Mouse (Mus musculus) forebrain, embryonic 14.5 days (tissue): Measurements from ENCODE around the gene Gm20388. TPM values are rescaled to one million over a fixed set of nuclear protein-coding genes. Genes with fewer than 3 reads are reported as not detected.

Experiments used
- ATAC-seq: fragments of 200-750 bp; cut with Nextera tagmentation; 2 replicates; pipeline ENCODE4 v1.8.0; 2017; ENCODE audit warnings: mild to moderate bottlenecking, moderate library complexity
- DNase-seq: peaks from one replicate; pipeline ENCODE4 v3.0.0-alpha.2; 2015; ENCODE audit warnings: low spot score
- H3K27ac ChIP-seq: fragments of 300-500 bp; sonication (generic); 2 replicates; pipeline ENCODE4 v1.5.1; 2014; ENCODE audit warnings: low read depth, mild to moderate bottlenecking, control low read depth, low read length, moderate library complexity
- H3K27me3 ChIP-seq: fragments of 300-500 bp; sonication (generic); replicated peaks from 2 replicates; pipeline ENCODE4 v1.6.1; 2014; ENCODE audit warnings: low read length, control low read depth, mixed read lengths; ENCODE audit not compliant: control insufficient read depth, insufficient read depth
- H3K36me3 ChIP-seq: fragments of 300-500 bp; sonication (generic); 2 replicates; pipeline ENCODE4 v1.6.1; 2014; ENCODE audit warnings: low read length, control low read depth; ENCODE audit not compliant: control insufficient read depth, insufficient read depth
- H3K4me1 ChIP-seq: fragments of 300-500 bp; sonication (generic); 2 replicates; pipeline ENCODE4 v1.6.1; 2014; ENCODE audit warnings: antibody characterized with exemption, low read length, control low read depth; ENCODE audit not compliant: control insufficient read depth, insufficient read depth
- H3K4me2 ChIP-seq: fragments of 300-500 bp; sonication (generic); 2 replicates; pipeline ENCODE4 v1.6.1; 2014; ENCODE audit warnings: mild to moderate bottlenecking, control low read depth, low read length
- H3K4me3 ChIP-seq: fragments of 300-500 bp; sonication (generic); 2 replicates; pipeline ENCODE4 v1.5.1; 2014; ENCODE audit warnings: low read depth, low read length, control low read depth
- H3K9ac ChIP-seq: fragments of 300-500 bp; sonication (generic); 2 replicates; pipeline ENCODE4 v1.6.1; 2014; ENCODE audit warnings: mild to moderate bottlenecking, low read length, control low read depth, moderate library complexity
- H3K9me3 ChIP-seq: fragments of 300-500 bp; sonication (generic); replicated peaks from 2 replicates; pipeline ENCODE4 v1.6.1; 2016; ENCODE audit warnings: low read length, control low read depth, mixed read lengths; ENCODE audit not compliant: control insufficient read depth
- WGBS: fragments of 180-500 bp; shearing (Covaris S2); extraction: QIAGEN DNeasy Blood & Tissue Kit; methylation state at CpG from one replicate; pipeline ENCODE4 v1.1.7; 2014; 5-methylcytosine and 5-hydroxymethylcytosine counted together
- polyA plus RNA-seq: library from polyadenylated mRNA; unstranded; fragments of >200 nt; fragmentation: Nextera tagmentation; extraction: Ambion mirVana; gene quantifications from 2 replicates; pipeline ENCODE4 v1.2.1, GENCODE M21; 2014

The Gm20388 gene
- polyA plus RNA-seq, 1 experiment from 2014 or later = 7.4 TPM

DNA sequence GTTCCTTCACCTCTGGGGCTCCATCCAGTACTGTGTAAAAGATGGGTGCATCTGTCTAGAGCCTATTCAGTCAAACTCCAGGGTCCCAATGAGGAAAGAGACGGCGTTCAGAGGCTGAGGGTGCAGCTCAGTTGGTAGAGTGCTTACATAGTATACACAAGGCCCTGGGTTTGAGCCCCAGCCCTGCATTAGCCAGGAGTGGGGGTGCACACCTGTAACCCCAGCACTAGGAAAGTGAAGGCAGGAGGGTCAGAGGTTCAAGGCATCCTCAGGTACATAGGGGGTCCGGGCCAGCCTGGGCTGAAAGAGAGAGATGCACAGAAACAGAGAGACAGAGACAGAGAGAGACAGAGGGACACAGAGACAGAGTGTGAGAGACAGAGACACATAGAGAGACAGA, 302.6 kb downstream of the Gm20388 start:
- Histone ChIP-seq H3K4me1 (0 out of 2 replicates have a peak, but pooled peaks cover 4% of the 10 kb centered on the region), H3K4me2 (no peak overlapping the region), H3K4me3 (no peak overlapping the region), H3K9ac (no peak overlapping the region), H3K9me3 (no peaks in the 10 kb centered on the region), H3K36me3 (no peaks in the 10 kb centered on the region), H3K27me3 (no peaks in the 10 kb centered on the region), H3K27ac (no peak overlapping the region)
- no peak for ATAC-seq
- DNase-seq = no peak
- 95% methylated on average over 3 of the region's 3 CpGs for WGBS

DNA sequence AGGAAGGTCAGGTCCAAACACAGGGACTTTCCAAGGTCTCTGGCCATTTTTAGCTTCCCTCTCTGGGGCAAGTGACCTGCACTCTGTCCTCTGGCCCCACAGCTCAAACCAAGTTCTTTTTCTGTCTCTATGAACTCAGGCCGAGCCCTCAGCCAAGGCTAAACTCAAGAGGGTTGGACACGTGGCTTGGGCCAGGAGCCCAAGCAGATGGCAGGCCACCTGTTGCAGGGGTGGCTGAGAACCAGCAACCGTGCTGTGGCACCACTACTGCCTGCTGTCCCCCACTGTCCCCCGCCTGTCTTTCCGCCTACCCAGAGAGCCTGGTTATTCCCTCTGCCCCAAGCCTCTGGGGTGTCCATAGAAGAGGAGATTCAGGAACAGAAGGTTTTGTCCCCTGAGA, 303.3 kb downstream of the Gm20388 start:
- Histone ChIP-seq H3K27me3 (no peaks in the 10 kb centered on the region), H3K36me3 (no peaks in the 10 kb centered on the region), H3K4me2 (no peak overlapping the region), H3K4me3 (no peak overlapping the region), H3K27ac (no peak overlapping the region), H3K9me3 (no peaks in the 10 kb centered on the region), H3K9ac (no peak overlapping the region), H3K4me1 (0 out of 2 replicates have a peak, but pooled peaks cover 4% of the 10 kb centered on the region)
- WGBS = 59% methylated on average over 5 of the region's 5 CpGs
- ATAC-seq (no peak), DNase-seq (peak; percentile 65)

DNA sequence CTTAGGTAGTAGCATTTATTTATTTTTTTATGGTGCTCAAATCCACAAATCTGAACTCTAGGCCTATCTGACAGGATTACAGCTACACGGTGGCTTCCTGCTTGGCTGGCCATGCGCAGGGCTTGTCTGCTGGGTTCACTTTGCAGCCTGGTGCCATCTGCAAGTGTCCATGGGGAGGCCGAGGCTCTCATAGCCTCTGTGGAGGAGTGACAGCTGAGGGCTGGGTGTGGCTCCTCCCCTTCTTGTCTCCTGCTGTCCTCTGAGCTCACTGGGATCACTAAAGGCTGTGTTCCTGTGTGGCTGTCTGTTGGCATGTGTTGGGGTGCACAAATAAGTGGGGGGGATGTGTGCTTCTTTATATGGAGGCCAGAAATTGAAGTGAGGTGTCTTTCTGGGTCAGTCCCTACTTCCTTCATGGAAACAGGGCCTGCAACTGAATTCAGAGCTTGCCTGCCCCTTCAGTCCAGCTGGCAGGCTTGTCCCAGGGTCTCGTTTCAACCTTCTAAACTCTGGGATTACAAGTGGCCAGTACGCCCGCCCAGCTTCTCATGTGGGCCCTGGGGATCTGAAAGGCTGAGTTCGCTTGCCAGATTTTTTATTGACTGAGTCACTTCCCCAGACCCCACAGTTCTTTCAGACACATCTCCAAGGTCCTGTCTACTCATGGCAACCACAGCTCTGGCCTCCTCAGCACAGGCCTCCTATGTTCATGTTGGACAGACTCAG, 304.9 kb downstream of the Gm20388 start:
- DNase-seq (no peak), ATAC-seq (no peak)
- H3K9me3 ChIP-seq = no peaks in the 10 kb centered on the region
- WGBS = 52% methylated on average over 7 of the region's 7 CpGs
- H3K4me2 ChIP-seq = no peak overlapping the region
- no peak overlapping the region for H3K9ac ChIP-seq
- H3K27me3 ChIP-seq = no peaks in the 10 kb centered on the region
- 0 out of 2 replicates have a peak, but pooled peaks cover 4% of the 10 kb centered on the region for H3K4me1 ChIP-seq
- no peak overlapping the region for H3K27ac ChIP-seq
- no peaks in the 10 kb centered on the region for H3K36me3 ChIP-seq
- no peak overlapping the region for H3K4me3 ChIP-seq

DNA sequence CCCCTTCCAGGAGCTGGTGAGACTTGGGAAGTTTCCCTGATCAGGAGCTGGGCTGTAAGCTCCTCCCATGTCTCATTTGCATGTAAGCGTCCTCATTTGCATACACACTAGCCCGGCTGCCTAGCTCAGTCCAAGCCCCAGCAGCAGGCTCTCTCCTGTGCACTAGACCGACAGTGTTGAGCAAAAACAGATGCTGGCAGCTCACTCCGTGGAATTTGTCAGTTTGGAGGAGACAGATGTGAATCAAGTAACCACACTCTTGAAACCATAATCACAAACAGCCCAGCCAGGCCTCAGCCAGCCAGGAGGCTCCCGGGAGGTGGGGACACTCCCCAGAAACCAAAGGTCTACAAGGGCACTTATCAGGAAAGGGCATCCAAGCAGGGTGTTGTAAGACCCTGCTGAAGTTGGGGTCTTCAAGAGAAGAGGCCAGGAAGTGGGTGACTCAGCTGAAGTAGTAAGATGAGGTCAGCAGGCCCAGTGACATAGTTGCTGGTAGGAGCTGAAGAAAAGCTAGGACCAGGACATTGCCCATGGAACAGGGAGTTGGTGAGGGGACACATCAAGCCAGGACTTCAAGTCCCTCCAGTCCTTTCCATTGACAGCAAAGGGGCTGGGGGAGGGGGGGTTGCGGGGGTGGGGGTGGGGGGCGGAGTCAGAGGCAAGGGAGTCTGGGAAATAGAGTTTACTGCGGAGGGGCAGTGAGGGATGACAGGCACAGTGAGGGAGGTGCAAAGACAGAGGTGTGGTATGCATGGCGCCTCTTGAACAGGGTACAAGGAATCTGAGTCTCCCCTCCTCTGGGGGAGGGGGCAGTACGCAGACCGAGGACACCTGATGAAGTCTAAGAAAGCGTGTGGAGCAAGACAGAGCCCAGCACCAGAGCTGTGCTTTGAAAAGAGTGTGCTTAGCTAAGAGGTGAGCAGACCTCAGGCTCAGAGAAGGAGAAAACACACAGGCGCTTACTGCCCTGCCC, 306.5 kb downstream of the Gm20388 start:
- Histone ChIP-seq H3K27ac (no peak overlapping the region), H3K4me2 (no peak overlapping the region), H3K4me1 (0 out of 2 replicates have a peak, but pooled peaks cover 4% of the 10 kb centered on the region), H3K9ac (no peak overlapping the region), H3K36me3 (no peaks in the 10 kb centered on the region), H3K27me3 (no peaks in the 10 kb centered on the region), H3K4me3 (no peak overlapping the region), H3K9me3 (no peaks in the 10 kb centered on the region)
- peak; percentile 96 for ATAC-seq
- 16% methylated on average over 13 of the region's 13 CpGs for WGBS
- DNase-seq = peak; percentile 88

DNA sequence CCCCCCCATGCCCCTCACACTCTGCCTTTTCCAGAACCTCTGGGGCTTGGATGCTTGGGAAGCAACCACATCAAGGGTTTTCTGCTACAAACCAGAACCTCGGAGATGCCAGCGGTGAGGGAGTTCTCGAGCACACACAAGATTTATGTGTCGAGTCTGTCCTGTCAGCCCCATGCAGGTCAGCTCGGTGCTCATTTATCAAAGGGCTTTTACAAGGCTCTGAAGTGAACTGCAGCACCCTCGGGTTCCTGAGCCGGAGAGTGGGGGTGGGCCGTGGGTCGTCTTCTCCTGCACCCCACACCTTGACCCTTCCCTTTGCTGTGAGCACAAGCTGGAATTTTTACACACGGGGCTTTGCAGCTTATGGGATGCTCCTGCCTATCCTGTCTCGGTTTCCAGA, 311.9 kb downstream of the Gm20388 start:
- no peak overlapping the region for H3K4me3 ChIP-seq
- H3K4me2 ChIP-seq = no peak overlapping the region
- no peak for ATAC-seq
- H3K27ac ChIP-seq = no peak overlapping the region
- H3K4me1 ChIP-seq = peaks cover 4% of the 10 kb centered on the region
- DNase-seq = no peak
- H3K9me3 ChIP-seq = no peaks in the 10 kb centered on the region
- WGBS = 72% methylated on average over 11 of the region's 11 CpGs
- no peaks in the 10 kb centered on the region for H3K36me3 ChIP-seq
- no peaks in the 10 kb centered on the region for H3K27me3 ChIP-seq
- H3K9ac ChIP-seq = no peak overlapping the region

DNA sequence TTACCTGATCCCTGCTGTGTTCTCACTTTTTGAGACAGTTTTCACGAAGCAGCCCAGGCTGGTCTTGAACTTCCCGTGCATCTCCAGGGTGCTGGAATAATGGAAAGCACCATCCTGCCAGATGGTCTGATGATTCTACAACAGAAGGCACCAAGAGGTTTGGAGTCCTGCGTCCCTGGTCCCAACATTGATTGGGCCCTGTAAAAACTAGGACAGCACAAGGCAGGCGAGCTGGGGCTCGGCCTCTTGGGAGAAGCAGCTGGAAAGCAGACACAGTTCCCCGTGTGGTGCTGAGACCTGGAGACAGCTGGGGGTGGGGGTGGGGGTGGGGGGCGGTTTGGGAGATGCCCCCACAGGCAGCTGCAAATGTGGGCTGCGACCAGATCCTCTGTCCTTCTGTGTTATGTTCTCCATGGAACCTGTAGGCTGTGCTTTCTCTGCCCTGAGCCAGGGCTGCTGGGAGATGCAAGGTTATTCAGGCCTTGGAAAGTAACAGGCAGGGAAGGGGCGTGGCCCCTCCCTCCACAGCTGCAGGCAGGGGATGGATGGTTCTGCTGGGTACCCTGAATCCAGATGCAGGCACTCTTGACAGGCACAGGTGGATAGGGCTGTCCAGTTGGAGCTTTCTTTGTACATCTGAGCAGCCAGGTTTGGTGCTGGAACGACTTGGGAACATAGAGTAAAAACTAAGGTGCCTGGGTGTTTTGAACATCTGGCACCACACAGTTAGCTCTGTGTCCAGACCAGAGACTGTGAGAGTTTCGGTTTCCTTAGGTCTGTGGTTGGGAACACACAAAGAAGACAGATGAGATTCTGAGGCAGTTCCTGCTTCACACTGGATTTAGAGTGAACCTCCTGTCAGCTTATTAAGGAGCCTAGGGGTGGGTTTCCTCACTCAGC, 314.1 kb downstream of the Gm20388 start:
- DNase-seq (no peak), ATAC-seq (no peak)
- Histone ChIP-seq H3K4me2 (no peak overlapping the region), H3K27me3 (peaks cover 7% of the 10 kb centered on the region), H3K36me3 (no peaks in the 10 kb centered on the region), H3K9me3 (no peaks in the 10 kb centered on the region), H3K4me1 (peaks cover 13% of the 10 kb centered on the region), H3K4me3 (no peak overlapping the region), H3K27ac (no peak overlapping the region), H3K9ac (peak overlapping the region; percentile 30; the same call in 1 of the 2 replicates)
- WGBS = 47% methylated on average over 11 of the region's 11 CpGs

DNA sequence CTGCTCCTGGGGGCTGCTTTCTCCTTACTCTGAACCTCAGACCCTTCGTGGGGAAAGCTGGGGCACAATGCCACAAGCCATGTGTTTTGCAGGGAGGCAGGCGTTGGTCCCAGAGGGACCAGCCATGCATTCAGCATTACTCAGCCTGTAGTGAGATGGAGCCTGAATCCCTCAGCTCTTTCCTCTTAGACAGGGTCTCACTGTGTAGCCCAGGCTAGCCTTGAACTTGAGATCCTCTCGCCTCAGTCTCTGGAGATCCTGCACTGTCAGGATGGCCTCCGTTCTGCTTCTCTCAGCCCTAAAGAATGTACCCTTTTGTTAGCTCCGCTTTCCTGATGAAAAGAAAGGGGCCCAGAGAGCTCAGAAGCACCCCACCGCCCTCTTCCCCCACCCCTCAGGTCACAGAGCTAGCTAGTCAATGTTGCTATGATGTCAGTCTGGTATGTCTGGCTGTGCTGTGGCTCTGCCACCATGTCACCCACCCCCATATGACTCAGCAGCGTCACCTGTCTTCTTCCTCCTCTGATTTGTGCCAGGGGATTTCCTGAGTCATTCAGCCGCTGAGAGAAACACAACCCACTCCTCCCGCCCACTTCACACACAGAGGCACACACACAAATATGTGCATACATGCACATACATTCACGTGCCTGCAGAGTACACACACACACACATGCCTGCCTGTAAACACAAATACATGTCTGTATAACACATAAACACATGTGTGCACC, 314.9 kb downstream of the Gm20388 start:
- Histone ChIP-seq H3K4me1 (peaks cover 15% of the 10 kb centered on the region), H3K9ac (peak overlapping the region; percentile 30; the same call in 1 of the 2 replicates)
- DNase-seq = no peak

More for the DNA sequence above, 314.9 kb downstream of the Gm20388 start:
- Histone ChIP-seq H3K4me3 (no peak overlapping the region), H3K27me3 (peaks cover 14% of the 10 kb centered on the region), H3K36me3 (no peaks in the 10 kb centered on the region), H3K9me3 (no peaks in the 10 kb centered on the region), H3K27ac (no peak overlapping the region), H3K4me2 (no peak overlapping the region)
- 22% methylated on average over 10 of the region's 10 CpGs for WGBS
- ATAC-seq = no peak
